Comparison of ENCODE assay signal across 8 mouse cellular contexts in genomic region chr6:91515545-91516449, GRCm38 (mm10). TPM values are rescaled to one million over a fixed set of nuclear protein-coding genes. Genes with fewer than 3 reads are reported as not detected.
DNase-seq lines count a peak whose midpoint lies in the region; ATAC-seq lines count a peak whose summit lies in the region.

TSS of gene Xpc (minus strand) at chr6:91515888.
TSS of gene Lsm3 (plus strand) at chr6:91515928.

- H3K4me1 ChIP-seq in forebrain, embryonic 14.5 days (ENCODE audit: control insufficient read depth, insufficient read depth, low read length), result peaks cover 11% of the 10 kb centered on the region
- H3K4me1 ChIP-seq in neural tube, embryonic 15.5 days, result peaks cover 29% of the 10 kb centered on the region

- intact Hi-C loops in heart, postnatal 14 days (cut with DNase I), result no loop called here

- peak within 1 kb of the TSS; percentile 58; the same call in 1 of the 2 replicates for H3K27ac ChIP-seq in forebrain, embryonic 14.5 days (ENCODE audit: low read depth, low read length)
- peak within 1 kb of the TSS; percentile 79 for H3K27ac ChIP-seq in neural tube, embryonic 15.5 days (replicated peaks)

- WGBS in forebrain, embryonic 14.5 days, result under 1% methylated on average over 80 of the region's 80 CpGs
- WGBS in neural tube, embryonic 15.5 days, result under 1% methylated on average over 80 of the region's 80 CpGs

- DNase-seq in ES-CJ7 (ENCODE audit: low read depth, low spot score), result peak; percentile 98
- peak; percentile 98 for DNase-seq in cerebellum, adult 11 months
- peak; percentile 98 for DNase-seq in forebrain, embryonic 14.5 days (ENCODE audit: low spot score)
- DNase-seq in heart, postnatal 14 days, result peak; percentile 98 to 99
- DNase-seq in layer of hippocampus, adult 11-12 months (ENCODE audit: low spot score), result peak; percentile 98
- peak; percentile 97 for DNase-seq in lung, adult 18-20 months
- DNase-seq in testis, postnatal 14 days (ENCODE audit: low spot score), result peak; percentile 97

- peak within 1 kb of the TSS; percentile 73 for H3K4me2 ChIP-seq in forebrain, embryonic 14.5 days (ENCODE audit: low read length)
- peak within 1 kb of the TSS; percentile 84 for H3K4me2 ChIP-seq in neural tube, embryonic 15.5 days

- H3K9ac ChIP-seq in forebrain, embryonic 14.5 days (ENCODE audit: low read length), result peak within 1 kb of the TSS; percentile 91
- H3K9ac ChIP-seq in neural tube, embryonic 15.5 days (replicated peaks), result peak within 1 kb of the TSS; percentile 84

- H3K9me3 ChIP-seq in forebrain, embryonic 14.5 days (replicated peaks; ENCODE audit: control insufficient read depth, low read length), result no peaks in the 10 kb centered on the region
- no peaks in the 10 kb centered on the region for H3K9me3 ChIP-seq in neural tube, embryonic 15.5 days (replicated peaks)

- ATAC-seq in forebrain, embryonic 14.5 days, result peak; percentile 99
- peak; percentile 98 for ATAC-seq in neural tube, embryonic 15.5 days (ENCODE audit: low FRiP score)

- H3K36me3 ChIP-seq in forebrain, embryonic 14.5 days (ENCODE audit: control insufficient read depth, insufficient read depth, low read length), result peaks cover 31% of the 10 kb centered on the region
- peaks cover 31% of the 10 kb centered on the region for H3K36me3 ChIP-seq in neural tube, embryonic 15.5 days

- H3K4me3 ChIP-seq in forebrain, embryonic 14.5 days (ENCODE audit: low read depth, low read length), result peak within 1 kb of the TSS; percentile 64
- H3K4me3 ChIP-seq in neural tube, embryonic 15.5 days (replicated peaks), result peak within 1 kb of the TSS; percentile 84

- H3K27me3 ChIP-seq in forebrain, embryonic 14.5 days (replicated peaks; ENCODE audit: control insufficient read depth, insufficient read depth, low read length), result no peaks in the 10 kb centered on the region
- H3K27me3 ChIP-seq in neural tube, embryonic 15.5 days (replicated peaks), result no peaks in the 10 kb centered on the region

RNA-seq across cellular contexts. Expression of gene Xpc, which starts in this region (rescaled TPM):
- 17.5 and 19.7 TPM in 2 replicates for polyA plus RNA-seq in forebrain, embryonic 14.5 days (2014; fragmentation: Nextera tagmentation; extraction: Ambion mirVana)
- 10 to 100 TPM; 10.4 to 10.9 TPM for total RNA-seq in heart, postnatal 14 days (2021)
- polyA plus RNA-seq in neural tube, embryonic 15.5 days (2015; fragmentation: Nextera tagmentation; extraction: Ambion mirVana), result 16.5 and 17.4 TPM in 2 replicates

RNA-seq across cellular contexts. Expression of gene Lsm3, which starts in this region (rescaled TPM):
- 200 and 264 TPM in 2 replicates for polyA plus RNA-seq in forebrain, embryonic 14.5 days (2014; fragmentation: Nextera tagmentation; extraction: Ambion mirVana)
- 10 to 100 TPM; 47.8 to 58.0 TPM for total RNA-seq in heart, postnatal 14 days (2021)
- polyA plus RNA-seq in neural tube, embryonic 15.5 days (2015; fragmentation: Nextera tagmentation; extraction: Ambion mirVana), result 147 and 168 TPM in 2 replicates

Comparison
In these comparisons a context has a peak if more than half of its experiments do, and no peak if none do; other contexts are left out.
1. Peak in every context shown above with its lines: DNase-seq, ATAC-seq, H3K4me3 ChIP-seq and H3K27ac ChIP-seq.